Mouse (Mus musculus): Measurements from ENCODE around the gene Hivep2.

DNA sequence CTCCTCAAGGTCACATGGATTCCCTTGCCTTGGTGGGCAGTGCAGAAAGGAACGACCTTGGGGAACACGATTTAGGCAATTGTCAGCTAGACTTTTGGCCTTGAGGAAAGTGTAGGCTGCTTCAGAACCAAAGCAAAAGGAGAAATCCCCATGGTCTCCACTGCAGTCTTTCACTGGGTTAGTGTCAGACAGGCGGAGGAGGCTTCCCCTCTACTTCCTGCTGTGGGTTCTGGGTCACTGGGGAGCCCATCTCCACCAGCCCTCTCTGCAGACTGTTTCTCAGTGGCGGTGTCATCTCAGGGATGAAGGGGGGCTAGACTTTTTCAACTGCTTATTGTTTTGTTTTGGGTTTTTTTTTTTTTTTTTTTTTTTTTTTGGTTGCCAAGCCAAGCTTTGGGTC is 79.9 kb downstream of the Hivep2 start:
- TF ChIP-seq CTCF (IDR thresholded peaks at IDR 0.05; ENCODE audit: borderline replicate concordance, extremely low read depth, insufficient read depth, insufficient read length) (no peak), POLR2A (IDR thresholded peaks at IDR 0.05; ENCODE audit: borderline replicate concordance, extremely low read depth, insufficient read depth, insufficient read length, poor library complexity, severe bottlenecking) (no peak)
